Mouse (Mus musculus) B cell, adult 62 days (primary cell): ENCODE results near the gene Car10. TPM values are rescaled to one million over a fixed set of nuclear protein-coding genes. Genes with fewer than 3 reads are reported as not detected.

Experiments used
- total RNA-seq: library from RNA; stranded (reverse); gene quantifications from 4 replicates; pipeline ENCODE4 v1.2.4, GENCODE M21; 2023

Gene Car10
- total RNA-seq, result not detected in 4 replicates

GRCm38 (mm10) chr11:93097941-93098828 is at the start of gene Car10:
TSS of gene Car10 (plus strand) at chr11:93098028.

